Mouse (Mus musculus): Measurements from ENCODE around the gene Sspo.
"Not testable (repeated sequence)": the region's sequence is repeated elsewhere in the genome, so short reads cannot be mapped to it uniquely, and the experiment has no call there.

Gene Sspo

DNA sequence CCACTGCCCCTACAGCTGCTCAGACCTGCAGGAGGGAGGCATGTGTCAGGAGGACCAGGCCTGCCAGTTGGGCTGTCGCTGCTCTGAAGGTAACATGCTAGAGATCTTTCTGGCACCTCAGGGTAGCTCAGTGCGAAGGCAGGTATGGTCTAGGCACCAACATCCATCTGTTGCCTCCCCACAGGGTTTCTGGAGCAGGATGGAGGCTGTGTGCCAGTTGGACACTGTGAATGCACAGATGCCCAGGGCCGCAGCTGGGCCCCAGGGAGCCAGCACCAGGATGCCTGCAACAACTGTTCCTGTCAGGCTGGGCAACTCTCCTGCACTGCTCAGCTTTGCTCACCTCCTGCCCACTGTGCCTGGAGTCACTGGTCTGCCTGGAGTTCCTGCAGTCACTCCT is 41.7 kb downstream of the Sspo start:
- DNase-seq, result no peak

GRCm38 (mm10) chr6:48491361-48491760 is 43.3 kb downstream of the Sspo start:
- no peak for DNase-seq

- no peak for DNase-seq
Observed at GRCm38 (mm10) chr6:48493136-48493730, 45.2 kb downstream of the Sspo start.

DNA sequence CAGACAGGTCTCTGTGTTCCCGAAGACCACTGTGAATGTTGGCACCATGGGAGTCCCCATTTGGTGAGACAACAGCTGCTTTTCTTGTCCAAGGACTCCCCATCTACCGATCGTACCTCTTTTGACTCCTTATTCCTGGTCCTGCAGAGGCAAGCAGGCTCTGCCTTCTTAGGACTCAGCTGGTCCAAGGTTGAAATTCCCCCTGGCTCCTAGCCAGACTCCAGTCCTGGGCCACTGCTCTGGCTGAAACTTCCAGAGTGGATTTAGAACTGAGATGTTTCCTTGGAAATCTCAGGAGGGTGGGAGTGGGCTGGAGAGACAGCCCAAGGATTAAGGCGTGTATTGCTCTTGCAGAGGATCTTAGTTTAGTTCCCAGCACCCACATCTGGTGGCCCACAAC is 49.5 kb downstream of the Sspo start:
- DNase-seq, result no peak

DNA sequence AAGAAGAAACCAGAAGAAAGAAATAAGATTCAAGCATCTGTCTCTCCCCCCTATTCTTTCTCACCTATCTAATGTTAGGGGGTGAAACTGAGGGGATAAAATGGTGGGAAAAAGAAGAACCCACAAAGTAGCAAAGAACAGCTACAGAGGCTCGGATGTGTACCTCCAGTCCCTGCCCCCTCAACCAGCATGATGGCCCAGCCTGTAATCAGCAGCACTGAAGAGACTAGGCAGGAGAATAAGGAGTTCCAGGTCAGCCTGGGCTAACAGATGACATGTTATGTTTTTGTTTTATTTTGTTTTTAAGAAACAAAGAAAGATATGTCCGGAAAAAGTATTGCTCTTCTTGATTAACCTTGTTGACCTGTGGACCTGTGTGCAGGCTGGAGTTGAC is 55.8 kb downstream of the Sspo start:
- no peak for DNase-seq

DNA sequence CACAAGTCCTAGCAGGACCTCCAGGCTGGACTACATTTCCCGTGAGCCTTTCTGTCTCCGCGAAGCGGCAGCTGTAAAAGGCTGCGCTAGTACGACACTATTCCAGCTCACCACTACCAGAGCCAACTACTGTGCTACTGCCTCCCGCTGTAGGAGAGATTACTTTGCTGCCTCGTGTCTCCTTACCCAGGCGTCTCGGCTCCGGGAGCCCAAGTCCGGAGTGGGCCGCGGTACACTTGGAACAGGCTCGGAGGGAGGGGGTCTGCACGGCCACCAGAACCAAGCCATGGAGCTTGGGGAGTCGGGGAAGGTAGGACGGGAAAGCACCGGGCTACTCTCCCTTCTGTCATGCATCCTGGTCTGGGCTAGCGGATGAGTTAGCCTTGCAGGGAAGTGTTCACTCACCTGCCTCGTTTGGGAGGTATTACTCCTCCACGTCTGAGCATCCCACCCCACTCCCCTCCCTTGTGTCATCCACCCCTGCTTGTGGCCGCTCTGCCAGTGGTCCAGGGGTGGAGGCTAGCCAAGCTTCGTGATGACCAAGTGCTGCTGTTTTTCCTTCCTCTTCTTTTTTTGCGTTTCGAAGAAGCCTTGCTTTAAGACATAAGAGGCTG is 56.3 kb downstream of the Sspo start:
- peak; percentile 23 to 53 for DNase-seq

DNA sequence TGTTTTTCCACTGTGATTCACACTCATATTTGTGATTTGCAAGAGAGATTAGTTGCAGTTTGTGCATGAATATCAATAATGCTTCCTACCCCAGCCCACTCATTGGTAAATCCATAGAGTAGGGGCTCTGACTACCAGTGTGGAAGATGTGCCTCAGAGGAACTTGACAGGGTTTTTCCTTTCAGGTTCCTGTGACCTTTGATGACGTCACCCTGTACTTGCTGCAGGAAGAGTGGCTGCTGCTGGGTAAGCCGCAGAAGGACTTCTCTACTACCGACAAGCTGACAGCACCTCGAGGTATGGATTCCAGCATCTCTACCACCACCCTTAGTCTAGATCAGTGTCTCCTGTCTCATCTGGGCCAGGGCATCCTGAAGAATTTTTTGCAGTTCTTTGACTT is 60.1 kb downstream of the Sspo start:
- no peak for DNase-seq

DNA sequence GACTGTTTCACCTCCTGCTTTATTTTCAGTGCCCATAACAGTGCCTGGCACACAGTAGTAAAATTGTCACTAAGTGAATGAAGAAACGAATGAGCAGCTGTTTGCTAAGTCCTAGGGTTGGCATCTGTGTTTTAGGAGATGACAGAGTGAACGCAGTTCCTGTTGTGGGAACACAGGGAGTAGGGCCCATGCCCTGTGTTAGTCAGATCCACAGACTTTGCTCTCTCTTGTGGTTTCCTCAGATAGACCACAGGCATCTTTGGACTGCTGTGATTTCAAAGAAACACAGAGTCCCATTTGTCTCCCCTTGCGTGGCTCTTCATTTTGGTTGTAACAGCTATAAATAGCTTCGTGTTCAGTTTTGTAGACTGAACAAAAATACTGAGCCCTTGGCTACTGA is 62.4 kb downstream of the Sspo start:
- no peak for DNase-seq

GRCm38 (mm10) chr6:48511861-48512260 is 63.8 kb downstream of the Sspo start:
- DNase-seq, result no peak

- DNase-seq, result not testable (repeated sequence)
Observed at GRCm38 (mm10) chr6:48524882-48525281, 76.9 kb downstream of the Sspo start.

- no peak for DNase-seq
Observed at GRCm38 (mm10) chr6:48527901-48528300, 79.9 kb downstream of the Sspo start.

DNA sequence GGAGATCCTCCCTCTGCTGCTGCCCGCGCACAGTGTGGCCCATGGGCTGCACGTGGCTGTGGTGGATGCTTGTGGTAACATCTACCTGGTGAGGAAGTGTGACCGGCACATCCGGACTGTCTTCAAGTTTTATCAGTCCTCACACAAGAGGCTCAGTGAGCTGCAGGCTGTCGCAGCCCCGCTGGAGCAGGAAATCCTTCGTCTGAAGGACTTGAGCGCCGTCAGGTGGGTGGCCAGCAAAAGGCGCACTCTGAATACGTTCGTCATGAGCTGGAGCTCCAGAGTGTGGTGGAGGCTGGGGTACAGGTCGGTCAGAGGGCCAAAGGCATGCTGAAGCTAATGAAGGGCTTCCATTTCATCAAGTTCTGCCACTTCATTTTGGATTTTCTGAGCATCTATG is 81.2 kb downstream of the Sspo start:
- no peak for DNase-seq

GRCm38 (mm10) chr6:48529871-48530440 is 81.9 kb downstream of the Sspo start:
- DNase-seq, result no peak

GRCm38 (mm10) chr6:48530862-48531261 is 82.8 kb downstream of the Sspo start:
- no peak for DNase-seq

GRCm38 (mm10) chr6:48533475-48533874 is 85.4 kb downstream of the Sspo start:
- DNase-seq, result no peak

DNA sequence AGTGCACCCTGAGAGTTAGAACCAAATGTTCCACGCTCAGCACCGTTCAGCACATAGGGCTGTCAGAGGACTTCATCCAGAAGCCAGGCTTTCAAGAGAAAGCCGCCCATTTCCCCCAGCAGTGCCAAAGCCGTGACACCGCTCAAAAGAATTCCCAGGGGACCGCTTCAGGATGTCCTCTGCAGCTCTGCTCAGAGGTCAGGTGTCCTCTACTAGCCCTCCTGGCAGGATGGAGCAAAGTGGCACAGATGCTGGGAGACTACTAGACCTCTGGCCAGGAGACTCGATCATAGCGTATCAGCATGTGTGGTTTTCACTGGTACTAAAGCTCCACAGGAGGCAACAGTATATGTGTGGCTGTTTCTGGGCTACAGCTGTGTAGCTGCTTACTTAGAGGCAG is 86.9 kb downstream of the Sspo start:
- no peak for DNase-seq

DNA sequence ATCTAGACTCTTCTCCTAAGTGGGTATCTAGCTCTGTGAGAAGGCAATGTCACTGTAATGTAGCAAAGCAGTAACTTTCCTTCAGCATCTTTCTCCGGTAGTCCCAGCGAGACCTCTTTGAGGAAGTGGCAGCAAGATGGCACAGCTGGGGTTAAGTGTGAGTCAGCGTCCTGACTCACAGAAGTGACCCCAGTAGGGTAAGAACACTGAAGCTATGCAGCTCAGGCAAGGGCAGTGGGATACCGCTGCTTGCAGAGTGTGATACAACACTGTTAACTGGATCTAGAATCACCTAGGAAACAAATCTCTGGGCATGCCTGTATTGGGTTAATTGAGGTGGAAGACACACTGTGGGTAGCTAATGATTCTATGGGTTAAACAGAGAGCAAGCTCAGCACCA is 88.1 kb downstream of the Sspo start:
- no peak for DNase-seq

DNA sequence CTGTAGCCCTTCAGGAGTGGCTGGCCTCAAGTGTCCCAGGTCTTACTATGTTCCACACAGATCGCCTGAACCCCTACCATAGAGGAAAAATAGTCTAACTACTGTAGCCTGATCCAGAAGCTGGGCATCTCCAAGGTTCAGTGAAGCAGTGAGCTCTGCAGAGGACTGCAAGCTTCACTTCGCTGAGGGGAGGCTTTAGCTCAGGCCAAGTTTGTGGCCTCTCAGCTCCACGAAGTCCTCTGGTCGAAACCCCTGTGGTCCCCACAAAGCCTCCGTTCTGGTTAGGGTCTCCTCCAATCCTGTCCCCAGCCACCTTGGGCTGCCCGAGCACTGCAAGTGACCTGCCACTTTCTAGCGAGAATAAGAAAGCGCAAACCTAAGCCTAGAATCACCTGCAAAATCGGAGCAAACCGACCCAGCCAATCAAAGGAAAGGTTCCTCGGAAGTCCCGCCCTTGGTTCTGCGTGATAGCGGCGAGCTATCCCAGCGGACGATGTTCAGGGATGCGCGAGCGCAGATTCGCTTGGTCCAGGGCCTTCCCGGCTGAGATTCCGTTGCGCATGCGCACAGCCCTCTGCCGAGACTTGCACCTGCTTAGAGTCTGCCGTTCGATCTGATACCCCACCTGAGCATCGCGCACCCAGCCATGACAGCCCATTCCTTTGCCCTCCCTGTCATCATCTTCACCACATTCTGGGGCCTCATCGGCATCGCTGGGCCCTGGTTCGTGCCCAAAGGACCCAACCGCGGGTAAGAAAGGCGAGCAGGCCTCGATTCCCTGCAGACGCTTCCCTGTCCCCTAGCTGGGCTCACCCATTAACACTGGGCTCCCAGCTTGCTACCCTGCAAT is 89.3 kb downstream of the Sspo start, which contains the start of gene Atp6v0e2:
Atp6v0e2 (plus strand) TSS at position 511 of the 850 bp plus-strand sequence.
- DNase-seq, result peak in 1 of 2 experiments; percentile 22

- peak in 1 of 2 experiments; percentile 58 for DNase-seq
Observed at GRCm38 (mm10) chr6:48538841-48539737, 91.1 kb downstream of the Sspo start.

- no peak for DNase-seq
Observed at GRCm38 (mm10) chr6:48539860-48540259, 91.8 kb downstream of the Sspo start.

- DNase-seq, result no peak
Observed at GRCm38 (mm10) chr6:48540721-48541120, 92.7 kb downstream of the Sspo start.

Measured in spleen, adult 18-20 months (tissue).